Comparison of ENCODE assay signal across 8 mouse cellular contexts in genomic region chr2:90641007-90641709, GRCm38 (mm10). TPM values are rescaled to one million over a fixed set of nuclear protein-coding genes. Genes with fewer than 3 reads are reported as not detected.
DNase-seq lines count a peak whose midpoint lies in the region; ATAC-seq lines count a peak whose summit lies in the region.
"Had no signal": no experiment of that assay in that cellular context is flagged by ENCODE, and none has a peak within 500 bp of the region (broad histone marks: within the 10 kb centered on the region; RNA-seq: fewer than 3 reads in every experiment).

No protein-coding gene starts in this region.

- DNase-seq in urinary bladder, postnatal 14 days (ENCODE audit: low spot score), result peak; percentile 20
- no peak for DNase-seq in urinary bladder, adult 18-20 months (ENCODE audit: low spot score in 2 of 2)
- no peak for DNase-seq in T-cell, adult 2 months (ENCODE audit: low spot score)
- no peak for DNase-seq in B cell, adult 2 months
- no peak for DNase-seq in urinary bladder, postnatal 4 days (ENCODE audit: low spot score in 2 of 2)
- DNase-seq: embryo, embryonic 11 days had no signal

- peak; percentile 48 for ATAC-seq in common myeloid progenitor, adult 5-6 weeks (replicated peaks; ENCODE audit: low read depth, poor library complexity, severe bottlenecking)
- peak; percentile 56 for ATAC-seq in megakaryocyte progenitor cell, adult 5-6 weeks (replicated peaks; ENCODE audit: poor library complexity)

RNA-seq across cellular contexts. Expression of gene Nup160, which starts 35.9 kb away (rescaled TPM):
- 40.7 and 80.8 TPM in 2 replicates for total RNA-seq in common myeloid progenitor, adult 5-6 weeks (2017)
- total RNA-seq in megakaryocyte progenitor cell, adult 5-6 weeks (2015), result 79.3 and 81.3 TPM in 2 replicates
- total RNA-seq in megakaryocyte progenitor cell, adult 5-6 weeks (2017), result 50.9 and 61.7 TPM in 2 replicates
